Mouse (Mus musculus) cortical plate, adult 2 months (tissue): ENCODE results near the gene Pbx2.

ENCODE experiments used
- CTCF ChIP-seq: fragments of 200-500 bp; IDR thresholded peaks from 2 replicates; pipeline ENCODE4 v1.5.1; 2011; ENCODE audit warnings: mild to moderate bottlenecking, control low read depth, low read length; ENCODE audit not compliant: insufficient read depth; ENCODE audit errors: extremely low read depth
- POLR2A ChIP-seq: fragments of 200-500 bp; IDR thresholded peaks from 2 replicates; pipeline ENCODE4 v1.6.1; 2011; ENCODE audit warnings: mild to moderate bottlenecking, low read length, control low read depth; ENCODE audit not compliant: insufficient read depth; ENCODE audit errors: extremely low read depth

- TF ChIP-seq POLR2A (no peak), CTCF (peak; percentile 38)
These were observed 35.7 kb downstream of the Pbx2 start for GRCm38 (mm10) chr17:34626773-34627092.
